Mouse (Mus musculus): ENCODE results near the gene Recql5. TPM values are rescaled to one million over a fixed set of nuclear protein-coding genes. Genes with fewer than 3 reads are reported as not detected.

The Recql5 gene
- total RNA-seq, 2 experiments from 2014 or later, result 23.2 to 25.7 TPM

GRCm38 (mm10) chr11:115941980-115942379 lies 8.7 kb upstream of the Recql5 start:
- DNase-seq (ENCODE audit: low spot score in 2 of 2), result no peak

DNA sequence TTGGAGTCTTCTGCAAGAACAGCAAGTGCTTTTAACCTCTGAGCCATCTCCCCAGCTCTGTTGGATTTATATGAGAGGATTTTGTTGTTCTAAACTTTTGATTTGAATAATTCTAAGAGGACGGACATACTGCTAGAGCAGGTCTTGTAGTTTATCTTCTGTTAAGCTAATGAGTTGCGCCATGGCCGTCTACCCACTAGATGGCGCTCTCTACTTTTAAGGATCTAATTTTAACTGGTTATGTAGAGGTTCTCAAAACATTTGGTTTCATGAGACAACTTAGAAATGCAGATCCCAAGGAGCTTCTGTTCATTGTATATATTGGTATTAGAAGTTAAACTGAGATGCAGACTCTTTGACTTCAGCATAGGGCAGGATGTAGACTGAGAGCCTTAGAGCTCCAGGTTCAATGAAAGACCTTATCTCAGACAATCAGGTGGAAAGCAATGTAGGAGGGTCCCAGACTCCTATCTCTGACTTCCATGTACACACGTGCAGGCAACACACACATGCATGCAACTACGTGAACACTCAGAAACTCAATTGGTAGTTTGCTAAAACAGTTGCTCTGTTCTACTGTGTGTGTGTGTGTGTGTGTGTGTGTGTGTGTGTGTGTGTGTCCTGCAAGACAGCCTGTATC lies 6.5 kb upstream of the Recql5 start:
- DNase-seq (ENCODE audit: low spot score in 2 of 2), result peak; percentile 56 to 81

GRCm38 (mm10) chr11:115933747-115934110 lies 452 bp upstream of the Recql5 start:
- no peak for DNase-seq (ENCODE audit: low spot score in 2 of 2)

GRCm38 (mm10) chr11:115931235-115931634 lies 2.0 kb downstream of the Recql5 start:
- no peak for DNase-seq (ENCODE audit: low spot score in 2 of 2)

- DNase-seq (ENCODE audit: low spot score in 2 of 2), result no peak
Measured at GRCm38 (mm10) chr11:115929818-115930217, 3.5 kb downstream of the Recql5 start.

DNA sequence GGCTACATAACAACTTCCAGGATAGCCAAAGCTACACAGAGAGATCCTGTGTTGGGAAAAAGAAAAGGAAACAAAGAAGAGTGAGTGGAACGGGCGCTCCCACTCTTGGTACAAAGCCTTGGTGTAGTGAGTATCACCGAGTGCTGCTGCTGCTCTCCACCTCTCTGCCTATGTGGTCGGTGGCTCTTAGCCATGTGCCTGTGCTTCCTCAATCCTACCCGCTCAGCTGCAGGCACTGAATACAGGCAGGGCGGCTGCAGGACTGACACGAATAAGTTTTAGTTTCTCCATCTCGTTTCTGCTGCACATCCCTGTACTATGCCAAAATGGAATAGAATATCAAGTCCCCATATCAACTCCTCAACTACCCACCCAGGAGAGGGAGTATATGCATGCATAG lies 4.2 kb downstream of the Recql5 start:
- no peak for DNase-seq (ENCODE audit: low spot score in 2 of 2)

DNA sequence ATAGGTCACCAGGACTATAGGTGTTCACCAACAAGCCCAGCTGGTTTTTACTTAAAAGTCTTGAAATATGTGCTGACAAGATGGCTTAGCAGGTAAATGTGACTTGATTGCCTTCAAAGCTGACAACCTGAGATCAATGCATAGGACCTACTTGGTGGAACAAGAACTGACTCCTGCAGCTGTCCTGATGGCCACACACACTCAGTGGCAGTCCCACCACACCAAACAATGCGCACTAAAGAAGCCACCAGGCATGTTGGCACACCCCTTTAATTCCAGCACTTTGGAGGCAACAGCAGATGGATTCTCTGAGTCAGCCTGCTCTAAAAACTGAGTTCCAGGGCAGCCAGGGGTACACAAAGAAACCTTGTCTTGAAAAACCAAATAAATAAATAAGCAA lies 11.3 kb downstream of the Recql5 start:
- no peak for DNase-seq (ENCODE audit: low spot score in 2 of 2)

DNA sequence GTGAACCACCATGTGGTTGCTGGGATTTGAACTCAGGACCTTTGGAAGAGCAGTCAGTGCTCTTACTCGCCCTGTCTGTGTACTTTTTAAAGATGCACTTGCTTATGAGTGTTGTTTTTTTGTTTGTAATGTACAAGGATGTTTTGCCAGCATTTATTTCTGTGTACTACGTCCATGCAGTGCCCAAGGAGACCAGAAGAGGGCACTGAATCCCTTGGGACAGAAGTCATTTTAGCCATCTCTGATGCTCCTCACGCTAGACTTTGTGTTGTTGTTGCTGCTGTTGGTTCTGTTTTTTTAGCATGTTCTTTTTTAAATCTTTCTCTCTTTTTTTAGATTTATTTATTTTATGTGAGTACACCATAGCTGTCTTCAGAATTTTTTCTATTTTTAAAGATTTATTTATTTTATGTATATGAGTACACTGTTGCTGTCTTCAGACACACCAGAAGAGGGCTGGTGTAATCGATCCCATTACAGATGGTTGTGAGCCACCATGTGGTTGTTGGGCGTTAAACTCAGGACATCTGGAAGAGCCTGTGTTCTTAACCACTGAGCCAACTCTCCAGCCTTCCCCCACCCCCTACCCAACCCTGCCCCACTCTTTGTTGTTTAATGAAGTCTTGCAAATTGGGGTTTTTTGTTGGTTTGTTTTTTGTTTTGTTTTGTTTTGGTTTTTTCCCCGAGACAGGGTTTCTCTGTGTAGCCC lies 13.0 kb downstream of the Recql5 start:
- DNase-seq (ENCODE audit: low spot score in 2 of 2), result peak in 1 of 2 experiments; percentile 28

DNA sequence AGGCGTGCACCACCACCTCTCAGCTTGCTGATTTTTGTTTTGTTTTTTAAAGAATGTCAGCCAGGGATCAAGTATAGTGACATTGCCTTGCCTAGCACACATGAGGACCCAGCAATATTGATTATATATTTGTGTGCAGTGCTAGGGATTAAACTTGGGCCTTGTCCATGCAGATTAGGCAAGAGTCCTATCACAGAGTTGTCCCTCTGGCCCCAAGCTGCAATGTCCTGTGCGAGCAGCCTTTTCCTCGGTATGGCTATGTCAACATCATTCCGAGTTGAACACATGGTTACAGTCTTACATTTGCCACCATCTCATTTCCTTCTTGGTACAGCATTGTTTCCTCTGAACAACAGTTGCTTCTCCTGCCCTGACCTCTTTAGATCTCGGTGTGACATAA lies 14.2 kb downstream of the Recql5 start:
- no peak for DNase-seq (ENCODE audit: low spot score in 2 of 2)

GRCm38 (mm10) chr11:115918637-115919036 lies 14.6 kb downstream of the Recql5 start:
- no peak for DNase-seq (ENCODE audit: low spot score in 2 of 2)

- no peak for DNase-seq (ENCODE audit: low spot score in 2 of 2)
Measured at GRCm38 (mm10) chr11:115916579-115916978, 16.7 kb downstream of the Recql5 start.

DNA sequence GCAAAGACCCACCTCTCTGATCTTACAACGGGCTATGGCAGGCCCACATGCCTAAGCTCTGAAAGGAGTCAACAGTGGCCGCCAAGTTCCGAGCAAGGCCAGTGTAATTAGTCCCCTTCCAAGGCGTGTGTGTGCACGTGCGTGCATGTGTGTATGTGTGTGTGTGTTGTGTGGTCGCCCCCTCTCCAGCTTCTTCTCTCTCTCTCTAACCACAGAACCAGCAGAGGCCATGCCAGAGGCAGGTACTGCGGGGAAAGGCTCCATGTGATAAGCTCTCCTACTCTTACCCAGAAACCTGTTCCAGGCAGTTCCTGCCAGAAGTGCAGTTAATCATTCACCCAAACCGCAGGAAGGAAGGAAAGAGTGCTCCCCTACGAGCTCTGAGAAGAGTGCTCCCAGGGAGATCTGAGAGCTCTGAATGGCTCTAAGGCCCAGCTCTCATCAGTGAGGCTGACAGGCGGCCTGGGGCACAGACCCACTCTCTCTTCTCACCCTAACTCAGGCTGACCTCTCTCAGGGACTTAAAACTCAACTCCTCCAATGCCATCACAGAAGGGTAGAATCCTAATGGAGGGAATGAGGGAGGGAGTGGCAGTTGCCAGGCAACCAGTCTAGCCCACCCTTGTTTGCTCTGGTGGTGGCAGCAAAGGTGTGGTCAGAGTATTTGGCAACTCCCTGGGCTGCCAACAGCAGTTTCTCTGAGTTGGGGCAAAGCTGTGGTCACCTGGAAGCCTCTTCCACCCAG lies 21.5 kb downstream of the Recql5 start, which contains the start of gene Smim6:
Gene Smim6 (plus strand): TSS at position 386 of the 745 bp plus-strand sequence.
- no peak for DNase-seq (ENCODE audit: low spot score in 2 of 2)

- no peak for DNase-seq (ENCODE audit: low spot score in 2 of 2)
Measured at GRCm38 (mm10) chr11:115911134-115911561, 22.1 kb downstream of the Recql5 start.

DNA sequence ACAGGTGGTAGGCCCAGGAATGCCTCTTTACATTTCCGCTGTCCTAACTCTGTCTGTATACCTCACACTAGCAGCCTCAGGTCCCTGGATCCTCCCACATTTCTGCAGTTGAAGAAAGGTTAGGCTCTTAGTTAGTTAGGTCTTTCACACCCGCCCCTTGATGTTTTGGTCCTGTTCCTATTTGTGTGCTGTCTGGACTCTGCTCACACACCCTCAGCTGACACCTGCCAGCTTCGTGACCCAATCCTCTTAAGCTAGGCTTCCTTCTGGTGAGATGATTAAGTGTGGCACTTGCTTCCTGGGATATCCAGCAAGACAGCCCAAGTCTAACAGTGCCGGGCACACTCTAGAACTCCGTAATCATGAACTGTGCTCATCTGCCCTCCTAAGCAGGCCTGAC lies 26.8 kb downstream of the Recql5 start:
- DNase-seq (ENCODE audit: low spot score in 2 of 2), result no peak

- no peak for DNase-seq (ENCODE audit: low spot score in 2 of 2)
Measured at GRCm38 (mm10) chr11:115906116-115906515, 27.2 kb downstream of the Recql5 start.

- peak; percentile 36 to 43 for DNase-seq (ENCODE audit: low spot score in 2 of 2)
Measured at GRCm38 (mm10) chr11:115904956-115905790, 28.1 kb downstream of the Recql5 start.

DNA sequence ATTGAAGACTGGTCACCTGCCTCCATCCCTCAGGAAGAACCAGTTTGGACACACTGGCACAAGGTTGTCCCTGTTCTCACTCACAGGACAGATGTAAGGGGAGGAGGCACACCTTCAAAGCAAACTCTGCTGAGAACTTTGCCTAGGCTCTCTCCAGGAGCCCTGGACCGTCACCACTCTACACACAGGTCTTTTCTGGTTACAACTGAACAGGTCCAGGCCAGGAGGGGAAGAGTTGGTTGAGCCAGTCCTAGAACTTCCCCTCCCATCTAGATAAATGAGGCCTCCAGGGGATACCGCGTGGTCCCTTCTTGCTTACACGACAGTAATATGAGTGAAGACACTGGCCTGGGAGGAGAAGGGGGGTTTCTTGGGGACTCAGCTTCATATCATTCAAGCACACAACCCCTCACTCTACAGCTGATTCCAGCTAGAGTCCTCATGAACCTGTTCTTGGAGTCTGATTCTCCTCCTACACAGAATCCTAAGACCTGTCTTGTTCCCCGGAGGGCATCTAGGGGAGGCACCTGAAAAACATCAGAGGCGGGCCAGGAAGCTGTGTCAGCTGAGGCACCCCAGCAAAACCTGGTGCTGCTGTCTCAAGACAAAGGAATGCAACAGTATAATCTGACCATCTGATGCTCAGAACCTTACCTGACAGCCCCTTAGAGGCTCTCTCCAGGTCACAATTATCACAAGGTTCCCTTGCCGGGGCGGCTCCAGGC lies 28.9 kb downstream of the Recql5 start:
- DNase-seq (ENCODE audit: low spot score in 2 of 2), result no peak

- DNase-seq (ENCODE audit: low spot score in 2 of 2), result no peak
Measured at GRCm38 (mm10) chr11:115903384-115904230, 29.7 kb downstream of the Recql5 start.

DNA sequence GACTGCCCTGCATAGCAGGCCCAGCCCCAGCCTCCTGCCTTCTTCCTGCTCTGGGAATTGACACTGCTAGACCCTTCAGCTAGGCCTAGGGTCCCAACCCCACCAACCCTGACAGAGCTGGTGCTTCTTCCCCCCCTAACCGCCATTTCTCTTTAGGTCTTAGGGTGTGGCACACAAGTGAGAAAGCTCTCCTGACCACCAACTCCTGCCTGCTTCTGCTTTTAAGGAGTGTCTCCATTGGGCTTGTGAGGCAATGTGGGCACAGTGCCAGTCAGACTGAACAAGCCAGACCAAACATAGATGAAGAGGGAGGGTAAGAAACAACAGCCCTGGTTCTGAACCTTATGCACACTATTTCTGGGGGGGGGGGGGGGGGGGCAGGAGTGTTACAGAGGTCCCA lies 30.4 kb downstream of the Recql5 start:
- DNase-seq (ENCODE audit: low spot score in 2 of 2), result no peak

GRCm38 (mm10) chr11:115902177-115902576 lies 31.1 kb downstream of the Recql5 start:
- DNase-seq (ENCODE audit: low spot score in 2 of 2), result no peak
